Mouse (Mus musculus): Measurements from ENCODE around the gene Olfr890. TPM values are rescaled to one million over a fixed set of nuclear protein-coding genes. Genes with fewer than 3 reads are reported as not detected.
"Not testable (repeated sequence)": the region's sequence is repeated elsewhere in the genome, so short reads cannot be mapped to it uniquely, and the experiment has no call there.

Gene Olfr890
- not detected for total RNA-seq (2021)
- long read RNA-seq, experiment 1, result 0 reads
- long read RNA-seq, experiment 2, result 0 reads

DNA sequence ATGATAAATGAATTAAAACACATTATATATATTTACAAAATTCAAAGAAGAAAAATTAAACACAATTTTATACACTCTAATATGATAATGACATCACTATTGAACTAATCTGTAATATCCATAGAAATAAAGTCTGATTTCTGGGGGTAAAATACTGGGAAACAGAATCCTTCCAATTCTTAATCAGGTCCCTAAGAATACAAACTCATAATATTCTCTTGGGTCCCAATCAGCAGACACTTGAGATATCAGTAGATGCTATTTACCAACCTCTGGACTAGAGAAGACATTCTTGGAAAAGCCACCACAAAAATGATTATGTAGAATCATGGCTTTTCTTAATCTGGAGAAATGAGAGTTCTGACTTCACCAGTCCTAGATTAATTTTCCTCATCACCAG, at the start of gene Olfr890:
Olfr890 (plus strand) TSS at position 301 of the 400 bp plus-strand sequence.
- no peak for DNase-seq (ENCODE audit: low spot score in 2 of 2)
- intact Hi-C loops (cut with DNase I), result no loop called here

DNA sequence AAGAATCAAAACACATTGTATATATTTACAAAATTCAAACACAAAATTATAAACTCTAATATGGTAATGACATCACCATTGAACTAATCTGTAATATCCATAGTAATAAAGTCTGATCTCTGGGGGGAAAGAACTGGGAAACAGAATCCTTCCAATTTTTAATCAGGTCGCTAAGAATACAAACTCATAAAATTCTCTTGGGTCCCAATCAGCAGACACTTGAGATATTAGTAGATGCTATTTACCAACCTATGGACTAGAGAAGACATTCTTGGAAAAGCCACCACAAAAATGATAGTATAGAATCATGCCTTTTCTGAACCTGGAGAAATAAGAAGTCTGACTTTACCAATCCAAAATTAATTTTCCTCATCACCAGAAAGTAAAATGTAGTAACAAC, 34.5 kb upstream of the Olfr890 start, which contains the start of gene Olfr888:
Olfr888 (plus strand) TSS at position 301 of the 400 bp plus-strand sequence.
- no peak for DNase-seq (ENCODE audit: low spot score in 2 of 2)
- intact Hi-C loops (cut with DNase I), result no loop called here

DNA sequence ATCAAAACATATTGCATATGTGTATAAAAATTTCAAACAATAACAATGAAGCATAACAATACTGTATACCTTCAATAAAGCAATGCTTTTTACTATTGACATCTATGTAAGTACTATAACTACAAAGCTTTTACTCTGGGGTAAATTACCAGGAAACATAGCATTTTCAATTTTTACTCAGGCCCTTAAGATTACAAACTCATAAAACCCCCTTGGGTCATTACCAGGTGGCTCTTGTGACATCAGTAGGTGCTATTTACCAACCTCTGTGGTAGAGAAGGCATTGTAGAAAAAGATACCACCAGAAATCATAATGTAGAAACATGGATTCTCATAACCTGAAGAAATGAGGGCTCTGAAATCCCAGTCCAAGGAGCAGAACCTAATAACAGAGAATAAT, 27.4 kb upstream of the Olfr890 start, which contains the start of gene Olfr889:
Olfr889 (plus strand) TSS at position 301 of the 400 bp plus-strand sequence.
- intact Hi-C loops (cut with DNase I), result no loop called here
- DNase-seq (ENCODE audit: low spot score in 2 of 2), result no peak

DNA sequence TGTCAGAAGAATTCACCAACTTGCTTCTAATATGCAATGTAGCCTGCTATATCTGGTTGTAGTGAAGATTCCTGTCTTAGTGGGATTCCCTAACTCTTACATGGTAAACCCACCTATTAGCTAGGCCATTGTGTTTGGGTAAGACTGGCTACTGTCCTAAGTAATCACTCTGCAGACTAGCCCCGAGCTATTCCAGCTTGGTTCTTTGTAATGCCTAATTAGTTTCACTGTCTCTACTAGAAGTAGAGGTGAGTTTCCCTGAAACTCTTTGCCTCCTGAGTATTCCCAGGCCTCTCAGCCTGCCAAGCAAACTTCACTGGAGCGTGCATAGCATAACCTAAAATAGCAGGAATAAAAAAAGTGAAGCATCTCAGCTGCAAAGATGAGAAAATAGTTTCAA, 26.0 kb downstream of the Olfr890 start:
- intact Hi-C loops (cut with DNase I); DNase-seq (ENCODE audit: low spot score in 2 of 2): not testable (repeated sequence)

DNA sequence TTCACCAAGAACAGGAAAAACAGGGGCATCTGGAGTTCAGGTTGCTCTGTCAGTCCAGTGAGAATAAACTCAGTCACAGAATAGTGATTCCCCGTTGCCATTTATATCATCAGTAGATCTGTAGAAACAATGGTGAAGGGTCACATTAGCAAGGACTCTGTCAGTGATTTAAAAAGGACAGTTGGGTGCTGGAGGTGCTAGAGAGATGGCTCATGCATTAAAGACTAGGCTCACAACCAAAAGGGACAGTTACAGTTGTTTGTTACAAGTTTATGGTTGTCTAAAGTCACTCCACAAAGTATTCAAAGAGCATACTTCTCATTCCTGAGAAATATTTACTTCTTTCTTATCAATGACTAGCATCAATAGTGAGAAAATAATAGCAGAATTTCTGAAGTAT, 38.4 kb downstream of the Olfr890 start, which contains the start of gene Olfr891:
Olfr891 (minus strand) TSS at position 101 of the 400 bp plus-strand sequence.
- intact Hi-C loops (cut with DNase I), result no loop called here
- no peak for DNase-seq (ENCODE audit: low spot score in 2 of 2)

Other genes with a start within 250 kb of the Olfr890 start
- not detected for gene Olfr145, start 245.8 kb upstream of the Olfr890 start, total RNA-seq (2021)
- gene Olfr878, start 224.7 kb upstream of the Olfr890 start, total RNA-seq (2021), result not detected
- gene Olfr881, start 150.7 kb upstream of the Olfr890 start, total RNA-seq (2021), result not detected
- gene Olfr883, start 116.7 kb upstream of the Olfr890 start, total RNA-seq (2021), result not detected
- not detected for gene Olfr884, start 96.0 kb upstream of the Olfr890 start, total RNA-seq (2021)
- gene Olfr885, start 81.2 kb upstream of the Olfr890 start, total RNA-seq (2021), result not detected
- not detected for gene Olfr887, start 58.4 kb upstream of the Olfr890 start, total RNA-seq (2021)
- gene Olfr888, start 34.4 kb upstream of the Olfr890 start, total RNA-seq (2021), result not detected
- not detected for gene Olfr889, start 27.3 kb upstream of the Olfr890 start, total RNA-seq (2021)
- not detected for gene Olfr891, start 38.3 kb downstream of the Olfr890 start, total RNA-seq (2021)
- not detected for gene Olfr893, start 65.8 kb downstream of the Olfr890 start, total RNA-seq (2021)
- gene Olfr894, start 75.5 kb downstream of the Olfr890 start, total RNA-seq (2021), result not detected
- gene Olfr143, start 110.3 kb downstream of the Olfr890 start, total RNA-seq (2021), result not detected
- gene Olfr895, start 125.3 kb downstream of the Olfr890 start, total RNA-seq (2021), result not detected
- not detected for gene Olfr896-ps1, start 148.6 kb downstream of the Olfr890 start, total RNA-seq (2021)
- under 1 TPM in 1 of 2 experiments, not detected in 1; 0.04 TPM for gene Olfr25, start 186.5 kb downstream of the Olfr890 start, total RNA-seq (2021)
- not detected for gene Olfr898, start 205.9 kb downstream of the Olfr890 start, total RNA-seq (2021)
- not detected for gene Olfr250, start 224.4 kb downstream of the Olfr890 start, total RNA-seq (2021)
- not detected for gene Olfr251, start 234.6 kb downstream of the Olfr890 start, total RNA-seq (2021)